Comparison of ENCODE assay signal across 17 mouse cellular contexts in genomic region chr2:166360786-166361185, GRCm38 (mm10).
DNase-seq lines count a peak whose midpoint lies in the region; ATAC-seq lines count a peak whose summit lies in the region.
"Had no signal": no experiment of that assay in that cellular context is flagged by ENCODE, and none has a peak within 500 bp of the region (broad histone marks: within the 10 kb centered on the region; RNA-seq: fewer than 3 reads in every experiment).

No protein-coding gene starts in this region.

- H3K4me1 ChIP-seq in hindbrain, embryonic 14.5 days (replicated peaks; ENCODE audit: control insufficient read depth, insufficient read depth, low read length), result peaks cover 14% of the 10 kb centered on the region
- peaks cover 8% of the 10 kb centered on the region for H3K4me1 ChIP-seq in hindbrain, embryonic 16.5 days (ENCODE audit: control insufficient read depth, insufficient read depth, low read depth, low read length)
- H3K4me1 ChIP-seq: liver, embryonic 15.5 days; megakaryocyte, embryonic 14.5 days had no signal

- no peaks in the 10 kb centered on the region for H3K27me3 ChIP-seq in hindbrain, embryonic 14.5 days (ENCODE audit: control insufficient read depth, insufficient read depth, low read length)
- no peaks in the 10 kb centered on the region for H3K27me3 ChIP-seq in hindbrain, embryonic 16.5 days (replicated peaks; ENCODE audit: control insufficient read depth, insufficient read depth, low read length)
- H3K27me3 ChIP-seq: limb, embryonic 13.5 days; liver, embryonic 15.5 days had no signal

- no peaks in the 10 kb centered on the region for H3K36me3 ChIP-seq in hindbrain, embryonic 14.5 days (replicated peaks; ENCODE audit: control insufficient read depth, insufficient read depth)
- no peaks in the 10 kb centered on the region for H3K36me3 ChIP-seq in hindbrain, embryonic 16.5 days (ENCODE audit: control insufficient read depth, insufficient read depth, low read length)
- H3K36me3 ChIP-seq: limb, embryonic 13.5 days; liver, embryonic 15.5 days had no signal

- H3K4me2 ChIP-seq in hindbrain, embryonic 14.5 days (replicated peaks), result no peak overlapping the region
- H3K4me2 ChIP-seq in hindbrain, embryonic 16.5 days (ENCODE audit: low read length), result no peak overlapping the region
- H3K4me2 ChIP-seq: heart, embryonic 11.5 days; limb, embryonic 13.5 days; liver, embryonic 15.5 days had no signal

- no peaks in the 10 kb centered on the region for H3K9me3 ChIP-seq in hindbrain, embryonic 14.5 days (ENCODE audit: control insufficient read depth, low read length)
- H3K9me3 ChIP-seq in hindbrain, embryonic 16.5 days (ENCODE audit: control insufficient read depth, low read length), result no peaks in the 10 kb centered on the region
- H3K9me3 ChIP-seq: limb, embryonic 13.5 days; liver, embryonic 15.5 days; megakaryocyte, embryonic 14.5 days had no signal

- no peak for ATAC-seq in hindbrain, embryonic 14.5 days (ENCODE audit: low FRiP score)
- no peak for ATAC-seq in hindbrain, embryonic 16.5 days
- ATAC-seq: intestine, postnatal 0 days had no signal

- H3K27ac ChIP-seq in hindbrain, embryonic 14.5 days, result peak overlapping the region; percentile 68; the same call in 1 of the 2 replicates
- H3K27ac ChIP-seq in hindbrain, embryonic 16.5 days (ENCODE audit: low read depth, low read length), result no peak overlapping the region; the same call in 1 of the 2 replicates
- H3K27ac ChIP-seq: limb, embryonic 13.5 days; liver, embryonic 15.5 days had no signal

- WGBS in hindbrain, embryonic 14.5 days, result 48% methylated on average over 3 of the region's 3 CpGs
- WGBS in hindbrain, embryonic 16.5 days, result 42% methylated on average over 3 of the region's 3 CpGs

- no peak overlapping the region for H3K9ac ChIP-seq in hindbrain, embryonic 14.5 days
- H3K9ac ChIP-seq in hindbrain, embryonic 16.5 days (ENCODE audit: low read depth, low read length), result no peak overlapping the region
- H3K9ac ChIP-seq: limb, embryonic 13.5 days; liver, embryonic 15.5 days had no signal

- no peak overlapping the region for H3K4me3 ChIP-seq in hindbrain, embryonic 14.5 days (replicated peaks; ENCODE audit: low read length)
- H3K4me3 ChIP-seq in hindbrain, embryonic 16.5 days (ENCODE audit: low read length), result no peak overlapping the region
- H3K4me3 ChIP-seq: limb, embryonic 13.5 days; liver, embryonic 15.5 days; megakaryocyte, embryonic 14.5 days had no signal

- no peak for DNase-seq in hindbrain, embryonic 14.5 days (ENCODE audit: low spot score)
- peak; percentile 43 for DNase-seq in 3T3-L1 (ENCODE audit: low read depth, low spot score)
- DNase-seq in Muller cell, postnatal 12 days (ENCODE audit: inconsistent ontology term), result peak; percentile 35
- peak; percentile 50 to 78 for DNase-seq in layer of hippocampus, adult 18-20 months (ENCODE audit: low spot score in 2 of 2)
- no peak for DNase-seq in gastrocnemius, adult 8-10 months (ENCODE audit: low spot score in 2 of 2)
- DNase-seq in frontal cortex, postnatal 25 days (ENCODE audit: low spot score in 2 of 2), result no peak
- DNase-seq: cerebellum, postnatal 25 days; gastrocnemius, postnatal 25 days; heart, postnatal 4 days; kidney, postnatal 10 days; lung, postnatal 10 days had no signal

Comparison
In these comparisons a context has a peak if more than half of its experiments do, and no peak if none do; other contexts are left out.
1. DNase-seq: peak in 3T3-L1 (single experiment), Muller cell, postnatal 12 days (single experiment) and layer of hippocampus, adult 18-20 months (2 of 2); none in hindbrain, embryonic 14.5 days (single experiment), gastrocnemius, adult 8-10 months (0 of 2) and frontal cortex, postnatal 25 days (0 of 2).